28 mouse cellular contexts compared by ENCODE assay signal in the genomic region with DNA sequence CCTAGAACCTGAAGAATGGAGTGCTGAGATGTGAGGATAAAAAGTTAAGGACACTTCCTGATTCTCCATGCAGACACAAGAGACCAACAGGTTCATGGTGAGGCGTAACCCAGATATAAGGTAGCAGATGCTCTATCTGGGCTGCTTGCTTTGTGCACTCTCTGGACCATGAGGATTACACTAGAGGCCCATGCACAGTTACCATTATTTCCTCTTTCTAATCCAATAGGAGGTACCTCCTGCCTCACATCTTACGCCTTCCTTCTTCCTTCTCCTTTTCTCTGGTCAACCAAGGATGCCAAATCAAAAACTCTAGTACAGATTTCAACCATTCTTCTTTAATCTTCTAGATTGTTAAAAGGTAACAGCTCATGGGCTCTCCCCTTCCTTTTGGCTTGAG.
"Had no signal": no experiment of that assay in that cellular context is flagged by ENCODE, and none has a peak within 500 bp of the region (broad histone marks: within the 10 kb centered on the region; RNA-seq: fewer than 3 reads in every experiment).

No protein-coding gene starts in this region.

- H3K27ac ChIP-seq: heart, embryonic 10.5 days; hindbrain, embryonic 10.5 days; hindbrain, embryonic 12.5 days; hindbrain, embryonic 14.5 days; intestine, embryonic 15.5 days; kidney, embryonic 15.5 days; kidney, postnatal 0 days; left cerebral cortex, adult 2 months; limb, embryonic 10.5 days; limb, embryonic 12.5 days; liver, embryonic 13.5 days; liver, embryonic 15.5 days had no signal

- H3K27me3 ChIP-seq: heart, embryonic 12.5 days; hindbrain, embryonic 12.5 days; intestine, embryonic 15.5 days; kidney, embryonic 15.5 days; limb, embryonic 12.5 days; liver, embryonic 13.5 days; liver, embryonic 15.5 days had no signal

- H3K36me3 ChIP-seq: heart, embryonic 10.5 days; heart, embryonic 12.5 days; hindbrain, embryonic 10.5 days; hindbrain, embryonic 12.5 days; intestine, embryonic 15.5 days; kidney, embryonic 15.5 days; limb, embryonic 10.5 days; limb, embryonic 12.5 days; liver, embryonic 13.5 days; liver, embryonic 15.5 days had no signal

- H3K9ac ChIP-seq: heart, embryonic 12.5 days; hindbrain, embryonic 12.5 days; hindbrain, embryonic 14.5 days; intestine, embryonic 15.5 days; kidney, embryonic 15.5 days; limb, embryonic 12.5 days; liver, embryonic 13.5 days; liver, embryonic 15.5 days had no signal

- ATAC-seq: hindbrain, embryonic 16.5 days; inflammation-experienced regulatory T-cells, adult 6 months; intestine, embryonic 15.5 days; intestine, postnatal 0 days had no signal

- H3K4me2 ChIP-seq: heart, embryonic 12.5 days; hindbrain, embryonic 12.5 days; hindbrain, embryonic 14.5 days; intestine, embryonic 15.5 days; kidney, embryonic 15.5 days; limb, embryonic 12.5 days; liver, embryonic 11.5 days; liver, embryonic 13.5 days; liver, embryonic 15.5 days had no signal

- DNase-seq: gastrocnemius, postnatal 10 days; gastrocnemius, postnatal 25 days; heart, adult 18-20 months; heart, postnatal 10 days; heart, postnatal 4 days; kidney, adult 18-20 months; kidney, adult 8-10 months; kidney, postnatal 14 days; kidney, postnatal 36 days; liver; liver, embryonic 13.5 days had no signal

- H3K4me1 ChIP-seq: hindbrain, embryonic 12.5 days; intestine, embryonic 15.5 days; liver, embryonic 13.5 days; liver, embryonic 15.5 days had no signal

- H3K9me3 ChIP-seq: heart, embryonic 10.5 days; heart, embryonic 12.5 days; hindbrain, embryonic 10.5 days; hindbrain, embryonic 12.5 days; intestine, embryonic 15.5 days; kidney, embryonic 15.5 days; limb, embryonic 10.5 days; limb, embryonic 12.5 days; liver, embryonic 13.5 days; liver, embryonic 15.5 days had no signal

- H3K4me3 ChIP-seq: heart, embryonic 10.5 days; heart, embryonic 12.5 days; hindbrain, embryonic 10.5 days; hindbrain, embryonic 12.5 days; intestine, embryonic 15.5 days; kidney, embryonic 15.5 days; layer of hippocampus, adult 2 months; left cerebral cortex, adult 2 months; limb, embryonic 10.5 days; limb, embryonic 12.5 days; liver, embryonic 13.5 days; liver, embryonic 15.5 days had no signal
